Mouse (Mus musculus): ENCODE measurements around the gene Ccdc85c. TPM values are rescaled to one million over a fixed set of nuclear protein-coding genes. Genes with fewer than 3 reads are reported as not detected.

The Ccdc85c gene
- polyA plus RNA-seq, 2 experiments: 1.8 TPM

- Histone ChIP-seq H3K9me3 (ENCODE audit: control insufficient read depth, low read length) (no peaks in the 10 kb centered on the region), H3K4me1 (replicated peaks; ENCODE audit: control insufficient read depth in 2 of 2, insufficient read depth in 2 of 2, low read length in 1 of 2) (no peaks in the 10 kb centered on the region), H3K27ac (no peak overlapping the region), H3K27me3 (ENCODE audit: control insufficient read depth, insufficient read depth, low read length) (peaks cover 19% of the 10 kb centered on the region), H3K4me2 (ENCODE audit: low read depth) (no peak overlapping the region), H3K36me3 (replicated peaks; ENCODE audit: control insufficient read depth, insufficient read depth, low read depth) (no peaks in the 10 kb centered on the region), H3K4me3 (ENCODE audit: insufficient read depth in 1 of 2, low read depth in 2 of 2, low read length in 2 of 2) (no peak overlapping the region), H3K9ac (replicated peaks) (no peak overlapping the region)
- TF ChIP-seq CTCF (IDR thresholded peaks at IDR 0.05; ENCODE audit: low read depth) (no peak), EP300 (IDR thresholded peaks at IDR 0.05; ENCODE audit: low read depth) (no peak)
- ATAC-seq (ENCODE audit: insufficient read depth): no peak
- no peak for DNase-seq (ENCODE audit: low read depth in 3 of 3, low spot score in 3 of 3)
- WGBS (ENCODE audit: insufficient replicate concordance): 46% methylated on average over 7 of the region's 7 CpGs
Observed at GRCm38 (mm10) chr12:108310456-108311027, 35.3 kb upstream of the Ccdc85c start.

GRCm38 (mm10) chr12:108310041-108310440, 34.8 kb upstream of the Ccdc85c start:
- TF ChIP-seq CTCF (IDR thresholded peaks at IDR 0.05; ENCODE audit: low read depth): no peak
- no peak for TF ChIP-seq EP300 (IDR thresholded peaks at IDR 0.05; ENCODE audit: low read depth)
- H3K9ac ChIP-seq (replicated peaks): no peak overlapping the region
- no peaks in the 10 kb centered on the region for H3K4me1 ChIP-seq (replicated peaks; ENCODE audit: control insufficient read depth in 2 of 2, insufficient read depth in 2 of 2, low read length in 1 of 2)
- no peak overlapping the region for H3K4me3 ChIP-seq (ENCODE audit: insufficient read depth in 1 of 2, low read depth in 2 of 2, low read length in 2 of 2)
- no peak overlapping the region for H3K4me2 ChIP-seq (ENCODE audit: low read depth)
- no peaks in the 10 kb centered on the region for H3K36me3 ChIP-seq (replicated peaks; ENCODE audit: control insufficient read depth, insufficient read depth, low read depth)
- peaks cover 22% of the 10 kb centered on the region for H3K27me3 ChIP-seq (ENCODE audit: control insufficient read depth, insufficient read depth, low read length)
- no peaks in the 10 kb centered on the region for H3K9me3 ChIP-seq (ENCODE audit: control insufficient read depth, low read length)
- DNase-seq (ENCODE audit: low read depth in 3 of 3, low spot score in 3 of 3) (no peak), ATAC-seq (ENCODE audit: insufficient read depth) (no peak)
- H3K27ac ChIP-seq: no peak overlapping the region
- 62% methylated on average over 4 of the region's 4 CpGs for WGBS (ENCODE audit: insufficient replicate concordance)

- no peaks in the 10 kb centered on the region for H3K9me3 ChIP-seq (ENCODE audit: control insufficient read depth, low read length)
- 11% methylated on average over 8 of the region's 8 CpGs for WGBS (ENCODE audit: insufficient replicate concordance)
- no peak for ATAC-seq (ENCODE audit: insufficient read depth)
- no peak overlapping the region for H3K27ac ChIP-seq
- H3K4me2 ChIP-seq (ENCODE audit: low read depth): no peak overlapping the region
- no peaks in the 10 kb centered on the region for H3K4me1 ChIP-seq (replicated peaks; ENCODE audit: control insufficient read depth in 2 of 2, insufficient read depth in 2 of 2, low read length in 1 of 2)
- no peaks in the 10 kb centered on the region for H3K36me3 ChIP-seq (replicated peaks; ENCODE audit: control insufficient read depth, insufficient read depth, low read depth)
- peaks cover 22% of the 10 kb centered on the region for H3K27me3 ChIP-seq (ENCODE audit: control insufficient read depth, insufficient read depth, low read length)
- H3K4me3 ChIP-seq (ENCODE audit: insufficient read depth in 1 of 2, low read depth in 2 of 2, low read length in 2 of 2): no peak overlapping the region
- no peak overlapping the region for H3K9ac ChIP-seq (replicated peaks)
- DNase-seq (ENCODE audit: low read depth in 3 of 3, low spot score in 3 of 3): no peak
- TF ChIP-seq CTCF (IDR thresholded peaks at IDR 0.05; ENCODE audit: low read depth) (no peak), EP300 (IDR thresholded peaks at IDR 0.05; ENCODE audit: low read depth) (no peak)
Observed at GRCm38 (mm10) chr12:108309116-108309794, 34.0 kb upstream of the Ccdc85c start.

- Histone ChIP-seq H3K9me3 (ENCODE audit: control insufficient read depth, low read length) (no peaks in the 10 kb centered on the region), H3K4me2 (ENCODE audit: low read depth) (no peak overlapping the region), H3K36me3 (replicated peaks; ENCODE audit: control insufficient read depth, insufficient read depth, low read depth) (no peaks in the 10 kb centered on the region), H3K4me3 (ENCODE audit: insufficient read depth in 1 of 2, low read depth in 2 of 2, low read length in 2 of 2) (no peak overlapping the region), H3K27me3 (ENCODE audit: control insufficient read depth, insufficient read depth, low read length) (peaks cover 22% of the 10 kb centered on the region), H3K4me1 (replicated peaks; ENCODE audit: control insufficient read depth in 2 of 2, insufficient read depth in 2 of 2, low read length in 1 of 2) (no peaks in the 10 kb centered on the region), H3K27ac (no peak overlapping the region), H3K9ac (replicated peaks) (no peak overlapping the region)
- TF ChIP-seq EP300 (IDR thresholded peaks at IDR 0.05; ENCODE audit: low read depth): no peak
- no peak for DNase-seq (ENCODE audit: low read depth in 3 of 3, low spot score in 3 of 3)
- ATAC-seq (ENCODE audit: insufficient read depth): no peak
- 70% methylated on average over 16 of the region's 16 CpGs for WGBS (ENCODE audit: insufficient replicate concordance)
Observed at GRCm38 (mm10) chr12:108308363-108308856, 33.2 kb upstream of the Ccdc85c start.

GRCm38 (mm10) chr12:108307553-108307952, 32.3 kb upstream of the Ccdc85c start:
- Histone ChIP-seq H3K27me3 (ENCODE audit: control insufficient read depth, insufficient read depth, low read length) (peaks cover 22% of the 10 kb centered on the region), H3K36me3 (replicated peaks; ENCODE audit: control insufficient read depth, insufficient read depth, low read depth) (no peaks in the 10 kb centered on the region), H3K9me3 (ENCODE audit: control insufficient read depth, low read length) (no peaks in the 10 kb centered on the region), H3K4me3 (ENCODE audit: insufficient read depth in 1 of 2, low read depth in 2 of 2, low read length in 2 of 2) (no peak overlapping the region), H3K4me1 (replicated peaks; ENCODE audit: control insufficient read depth in 2 of 2, insufficient read depth in 2 of 2, low read length in 1 of 2) (no peaks in the 10 kb centered on the region), H3K27ac (no peak overlapping the region), H3K4me2 (ENCODE audit: low read depth) (no peak overlapping the region), H3K9ac (replicated peaks) (no peak overlapping the region)
- no peak for DNase-seq (ENCODE audit: low read depth in 3 of 3, low spot score in 3 of 3)
- 17% methylated on average over 14 of the region's 14 CpGs for WGBS (ENCODE audit: insufficient replicate concordance)
- TF ChIP-seq CTCF (IDR thresholded peaks at IDR 0.05; ENCODE audit: low read depth) (peak; percentile 74), EP300 (IDR thresholded peaks at IDR 0.05; ENCODE audit: low read depth) (no peak)
- no peak for ATAC-seq (ENCODE audit: insufficient read depth)
